Mouse (Mus musculus): ENCODE measurements around the gene Cry2. TPM values are rescaled to one million over a fixed set of nuclear protein-coding genes. Genes with fewer than 3 reads are reported as not detected.
A peak's percentile ranks its signal among the peaks of the same experiment; 100 is the strongest.

Cry2 gene
- polyA plus RNA-seq, 1 experiment from 2014 or later, result 17.8 TPM

DNA sequence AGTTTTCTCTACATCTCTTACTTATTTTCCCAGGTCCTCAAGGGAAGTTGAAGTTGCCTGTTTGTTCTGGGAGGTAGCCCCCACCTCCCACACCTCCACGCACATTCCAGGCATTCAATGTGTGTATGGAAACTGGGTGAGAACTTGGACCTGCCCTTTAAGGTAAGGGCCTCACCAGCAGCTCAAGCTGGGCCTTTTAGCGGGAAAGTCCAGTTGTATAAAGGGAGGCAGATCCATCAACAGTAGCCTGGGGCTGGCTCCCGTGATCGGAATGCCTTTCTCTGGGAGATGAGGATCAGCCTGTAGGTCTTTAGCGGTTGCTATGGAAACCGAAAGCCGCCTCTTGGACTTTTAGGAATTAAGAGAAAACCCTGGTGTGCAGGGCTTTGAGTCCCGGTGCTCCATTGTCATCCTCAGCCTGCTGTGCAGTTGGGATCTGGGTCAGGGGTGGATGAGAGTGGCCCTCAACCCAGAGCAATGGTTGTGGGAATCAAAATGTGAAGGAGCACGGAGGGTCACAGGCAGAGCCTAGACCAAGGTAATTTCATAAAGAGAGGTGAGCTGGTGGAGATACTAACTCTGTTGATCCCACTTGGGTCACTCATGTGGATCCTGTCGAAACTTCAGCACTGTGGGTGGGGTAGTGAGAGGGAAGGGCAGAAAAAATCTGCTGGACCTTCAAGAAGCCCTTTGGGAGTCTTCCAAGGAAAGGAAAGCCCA, 61.7 kb downstream of the Cry2 start:
- Histone ChIP-seq H3K27ac (replicated peaks in 1 of 2; ENCODE audit: control insufficient read depth in 1 of 2, insufficient read depth in 1 of 2, low read depth in 2 of 2, low read length in 2 of 2) (no peak overlapping the region), H3K36me3 (ENCODE audit: control insufficient read depth, insufficient read depth, low read length) (no peaks in the 10 kb centered on the region), H3K9ac (ENCODE audit: low read length) (no peak overlapping the region), H3K9me3 (ENCODE audit: control insufficient read depth, low read length) (no peaks in the 10 kb centered on the region), H3K4me2 (ENCODE audit: low read length) (no peak overlapping the region), H3K4me3 (ENCODE audit: control insufficient read depth in 1 of 2, insufficient read depth in 1 of 2, low read depth in 1 of 2, low read length in 2 of 2) (no peak overlapping the region), H3K27me3 (ENCODE audit: control insufficient read depth, insufficient read depth, low read length) (peaks cover 47% of the 10 kb centered on the region), H3K4me1 (ENCODE audit: control insufficient read depth in 2 of 2, insufficient read depth in 2 of 2, low read length in 2 of 2) (peaks cover 14 to 17% of the 10 kb centered on the region in 2 experiments)
- no peak for ATAC-seq (ENCODE audit: insufficient number of reproducible peaks, insufficient read depth, low FRiP score, low read depth)
- 29% methylated on average over 10 of the region's 10 CpGs for WGBS

GRCm38 (mm10) chr2:92370821-92371805, 62.7 kb downstream of the Cry2 start:
- peaks cover 47% of the 10 kb centered on the region for H3K27me3 ChIP-seq (ENCODE audit: control insufficient read depth, insufficient read depth, low read length)
- no peak; the same call in 1 of the 2 replicates for ATAC-seq (ENCODE audit: insufficient number of reproducible peaks, insufficient read depth, low FRiP score, low read depth)
- peak overlapping the region; percentile 40 to 44 for H3K4me3 ChIP-seq (ENCODE audit: control insufficient read depth in 1 of 2, insufficient read depth in 1 of 2, low read depth in 1 of 2, low read length in 2 of 2)
- no peaks in the 10 kb centered on the region for H3K9me3 ChIP-seq (ENCODE audit: control insufficient read depth, low read length)
- H3K27ac ChIP-seq (replicated peaks in 1 of 2; ENCODE audit: control insufficient read depth in 1 of 2, insufficient read depth in 1 of 2, low read depth in 2 of 2, low read length in 2 of 2), result no peak overlapping the region
- peaks cover 14% of the 10 kb centered on the region in 2 experiments for H3K4me1 ChIP-seq (ENCODE audit: control insufficient read depth in 2 of 2, insufficient read depth in 2 of 2, low read length in 2 of 2)
- WGBS, result 2% methylated on average over 45 of the region's 45 CpGs
- peak overlapping the region; percentile 60 for H3K9ac ChIP-seq (ENCODE audit: low read length)
- H3K4me2 ChIP-seq (ENCODE audit: low read length), result peak overlapping the region; percentile 85
- no peaks in the 10 kb centered on the region for H3K36me3 ChIP-seq (ENCODE audit: control insufficient read depth, insufficient read depth, low read length)

- H3K4me1 ChIP-seq (ENCODE audit: control insufficient read depth in 2 of 2, insufficient read depth in 2 of 2, low read length in 2 of 2), result peaks cover 9 to 10% of the 10 kb centered on the region in 2 experiments
- H3K9me3 ChIP-seq (ENCODE audit: control insufficient read depth, low read length), result no peaks in the 10 kb centered on the region
- H3K27me3 ChIP-seq (ENCODE audit: control insufficient read depth, insufficient read depth, low read length), result peaks cover 47% of the 10 kb centered on the region
- WGBS, result 14% methylated on average over 19 of the region's 19 CpGs
- no peak overlapping the region for H3K27ac ChIP-seq (replicated peaks in 1 of 2; ENCODE audit: control insufficient read depth in 1 of 2, insufficient read depth in 1 of 2, low read depth in 2 of 2, low read length in 2 of 2)
- peak overlapping the region; percentile 60 for H3K9ac ChIP-seq (ENCODE audit: low read length)
- no peaks in the 10 kb centered on the region for H3K36me3 ChIP-seq (ENCODE audit: control insufficient read depth, insufficient read depth, low read length)
- peak overlapping the region; percentile 85 for H3K4me2 ChIP-seq (ENCODE audit: low read length)
- no peak for ATAC-seq (ENCODE audit: insufficient number of reproducible peaks, insufficient read depth, low FRiP score, low read depth)
- peak overlapping the region; percentile 40 to 44 for H3K4me3 ChIP-seq (ENCODE audit: control insufficient read depth in 1 of 2, insufficient read depth in 1 of 2, low read depth in 1 of 2, low read length in 2 of 2)
Observed at GRCm38 (mm10) chr2:92370375-92370774, 63.5 kb downstream of the Cry2 start.

DNA sequence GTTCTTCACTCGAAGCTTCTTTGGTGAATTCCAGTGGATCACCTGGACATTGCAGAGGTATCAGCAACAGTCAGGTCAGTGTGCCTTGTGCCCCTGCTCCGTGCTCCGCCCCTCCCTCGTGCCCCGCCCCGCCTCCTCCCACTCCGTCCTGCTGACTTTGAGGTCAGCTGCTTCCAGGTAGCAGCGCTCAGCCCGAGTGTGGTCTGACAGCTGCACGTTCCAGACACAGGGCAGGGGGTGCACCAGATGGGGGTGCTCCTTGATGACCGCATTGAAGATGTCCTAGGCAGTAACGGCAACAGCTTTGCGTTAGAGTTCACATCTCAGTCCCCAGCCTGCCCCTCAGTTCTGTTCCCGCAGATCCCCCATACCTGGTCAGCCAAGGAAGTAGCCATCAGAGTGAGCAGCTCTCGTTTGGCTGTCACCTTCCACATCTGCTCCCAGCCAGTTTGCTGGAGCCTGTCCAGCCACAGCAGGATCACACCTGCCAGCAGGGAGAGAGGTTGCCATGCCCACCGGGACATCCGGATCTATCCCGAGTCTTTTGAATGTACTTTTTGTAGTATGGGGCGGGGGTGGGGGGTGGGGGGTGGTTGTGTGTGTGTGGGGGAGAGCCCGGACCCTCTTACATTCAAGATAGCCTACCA, 66.3 kb downstream of the Cry2 start:
- H3K27me3 ChIP-seq (ENCODE audit: control insufficient read depth, insufficient read depth, low read length), result peaks cover 43% of the 10 kb centered on the region
- H3K4me1 ChIP-seq (ENCODE audit: control insufficient read depth in 2 of 2, insufficient read depth in 2 of 2, low read length in 2 of 2), result peaks cover 9% of the 10 kb centered on the region in 2 experiments
- no peaks in the 10 kb centered on the region for H3K9me3 ChIP-seq (ENCODE audit: control insufficient read depth, low read length)
- 26% methylated on average over 20 of the region's 20 CpGs for WGBS
- no peak for ATAC-seq (ENCODE audit: insufficient number of reproducible peaks, insufficient read depth, low FRiP score, low read depth)
- peaks cover 14% of the 10 kb centered on the region for H3K36me3 ChIP-seq (ENCODE audit: control insufficient read depth, insufficient read depth, low read length)
- no peak overlapping the region for H3K9ac ChIP-seq (ENCODE audit: low read length)
- H3K4me3 ChIP-seq (ENCODE audit: control insufficient read depth in 1 of 2, insufficient read depth in 1 of 2, low read depth in 1 of 2, low read length in 2 of 2), result no peak overlapping the region
- no peak overlapping the region for H3K27ac ChIP-seq (replicated peaks in 1 of 2; ENCODE audit: control insufficient read depth in 1 of 2, insufficient read depth in 1 of 2, low read depth in 2 of 2, low read length in 2 of 2)
- H3K4me2 ChIP-seq (ENCODE audit: low read length), result no peak overlapping the region

DNA sequence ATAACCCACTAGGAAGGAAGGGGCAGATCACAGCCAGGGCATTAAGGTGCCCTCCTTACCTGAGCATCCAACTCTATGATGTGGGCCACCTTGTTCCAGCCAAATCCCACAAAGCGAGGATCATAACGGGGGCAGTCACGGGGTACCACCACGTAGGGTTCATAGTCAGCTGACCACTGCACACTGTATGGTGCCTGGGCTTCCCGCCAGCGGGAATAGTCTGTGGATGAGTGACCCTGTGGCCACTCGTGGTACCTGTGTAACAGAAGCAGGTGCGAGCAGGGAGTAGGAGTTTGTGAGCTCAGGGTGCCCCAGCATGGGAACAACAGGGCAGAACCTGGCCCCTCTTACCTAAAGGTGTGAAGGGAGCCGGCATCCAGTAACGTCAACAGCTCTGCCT, 68.3 kb downstream of the Cry2 start:
- Histone ChIP-seq H3K9ac (ENCODE audit: low read length) (no peak overlapping the region), H3K27me3 (ENCODE audit: control insufficient read depth, insufficient read depth, low read length) (peaks cover 24% of the 10 kb centered on the region), H3K4me1 (ENCODE audit: control insufficient read depth in 2 of 2, insufficient read depth in 2 of 2, low read length in 2 of 2) (peaks cover 0 to 1% of the 10 kb centered on the region in 2 experiments; a peak in 1 of 4 replicates), H3K4me3 (ENCODE audit: control insufficient read depth in 1 of 2, insufficient read depth in 1 of 2, low read depth in 1 of 2, low read length in 2 of 2) (no peak overlapping the region), H3K36me3 (ENCODE audit: control insufficient read depth, insufficient read depth, low read length) (peaks cover 23% of the 10 kb centered on the region), H3K4me2 (ENCODE audit: low read length) (no peak overlapping the region), H3K9me3 (ENCODE audit: control insufficient read depth, low read length) (no peaks in the 10 kb centered on the region), H3K27ac (replicated peaks in 1 of 2; ENCODE audit: control insufficient read depth in 1 of 2, insufficient read depth in 1 of 2, low read depth in 2 of 2, low read length in 2 of 2) (no peak overlapping the region)
- 87% methylated on average over 10 of the region's 10 CpGs for WGBS
- ATAC-seq (ENCODE audit: insufficient number of reproducible peaks, insufficient read depth, low FRiP score, low read depth), result no peak

GRCm38 (mm10) chr2:92364086-92364485, 69.8 kb downstream of the Cry2 start:
- H3K27ac ChIP-seq (replicated peaks in 1 of 2; ENCODE audit: control insufficient read depth in 1 of 2, insufficient read depth in 1 of 2, low read depth in 2 of 2, low read length in 2 of 2), result no peak overlapping the region
- H3K9me3 ChIP-seq (ENCODE audit: control insufficient read depth, low read length), result no peaks in the 10 kb centered on the region
- peaks cover 38% of the 10 kb centered on the region for H3K36me3 ChIP-seq (ENCODE audit: control insufficient read depth, insufficient read depth, low read length)
- ATAC-seq (ENCODE audit: insufficient number of reproducible peaks, insufficient read depth, low FRiP score, low read depth), result no peak
- no peaks in the 10 kb centered on the region for H3K4me1 ChIP-seq (ENCODE audit: control insufficient read depth in 2 of 2, insufficient read depth in 2 of 2, low read length in 2 of 2)
- 85% methylated on average over 4 of the region's 4 CpGs for WGBS
- H3K4me3 ChIP-seq (ENCODE audit: control insufficient read depth in 1 of 2, insufficient read depth in 1 of 2, low read depth in 1 of 2, low read length in 2 of 2), result no peak overlapping the region
- peaks cover 9% of the 10 kb centered on the region for H3K27me3 ChIP-seq (ENCODE audit: control insufficient read depth, insufficient read depth, low read length)
- H3K4me2 ChIP-seq (ENCODE audit: low read length), result no peak overlapping the region
- H3K9ac ChIP-seq (ENCODE audit: low read length), result no peak overlapping the region

DNA sequence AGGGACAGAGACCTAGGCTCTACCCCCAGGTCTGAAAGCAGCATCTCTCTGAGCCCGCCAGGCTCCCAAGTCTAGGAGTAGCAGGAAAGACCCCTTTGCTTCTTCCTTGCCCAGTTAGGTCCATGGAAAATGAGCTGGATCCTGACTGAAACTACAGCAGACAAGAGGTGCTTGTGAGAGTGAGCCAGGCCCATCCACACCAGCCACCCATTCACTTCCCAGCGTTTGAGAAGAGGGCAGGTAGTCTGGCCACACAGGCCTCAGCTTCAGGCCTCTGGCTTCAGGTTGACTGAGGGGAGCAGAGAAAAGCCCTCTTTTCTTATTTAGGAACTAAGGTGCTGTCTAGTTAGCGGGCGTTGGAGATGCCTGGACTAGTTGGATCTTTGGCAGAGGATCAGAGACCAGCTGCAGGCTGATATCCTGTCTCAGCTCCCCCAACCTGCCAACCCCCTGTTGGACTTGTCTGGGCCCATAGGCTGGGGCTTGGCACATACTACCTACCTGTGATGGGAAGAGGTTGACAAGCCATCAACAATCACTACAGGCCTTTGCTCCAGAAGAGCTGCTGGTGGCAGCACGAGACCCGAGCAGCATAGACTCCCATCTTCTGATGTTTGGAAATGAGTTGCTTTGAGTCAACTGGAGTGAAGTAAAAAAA, 71.1 kb downstream of the Cry2 start:
- Histone ChIP-seq H3K9ac (ENCODE audit: low read length) (no peak overlapping the region), H3K4me3 (ENCODE audit: control insufficient read depth in 1 of 2, insufficient read depth in 1 of 2, low read depth in 1 of 2, low read length in 2 of 2) (no peak overlapping the region), H3K27me3 (ENCODE audit: control insufficient read depth, insufficient read depth, low read length) (no peaks in the 10 kb centered on the region), H3K36me3 (ENCODE audit: control insufficient read depth, insufficient read depth, low read length) (peaks cover 51% of the 10 kb centered on the region), H3K4me1 (ENCODE audit: control insufficient read depth in 2 of 2, insufficient read depth in 2 of 2, low read length in 2 of 2) (no peaks in the 10 kb centered on the region), H3K27ac (replicated peaks in 1 of 2; ENCODE audit: control insufficient read depth in 1 of 2, insufficient read depth in 1 of 2, low read depth in 2 of 2, low read length in 2 of 2) (no peak overlapping the region), H3K4me2 (ENCODE audit: low read length) (no peak overlapping the region), H3K9me3 (ENCODE audit: control insufficient read depth, low read length) (no peaks in the 10 kb centered on the region)
- WGBS, result 94% methylated on average over 6 of the region's 6 CpGs
- no peak for ATAC-seq (ENCODE audit: insufficient number of reproducible peaks, insufficient read depth, low FRiP score, low read depth)
